Mouse (Mus musculus) lung, postnatal 0 days (tissue): ENCODE measurements around the gene Stpg3.

Source experiments
- CTCF ChIP-seq: IDR thresholded peaks from 2 replicates; pipeline ENCODE4 v1.5.1; 2016; ENCODE audit warnings: antibody characterized with exemption, mild to moderate bottlenecking
- EP300 ChIP-seq: IDR thresholded peaks from 2 replicates; pipeline ENCODE4 v1.6.1; 2016; ENCODE audit warnings: antibody characterized with exemption, mild to moderate bottlenecking, control low read depth

GRCm38 (mm10) chr2:25240723-25241437 is 26.4 kb upstream of the Stpg3 start:
- TF ChIP-seq CTCF (no peak; the same call in 1 of the 2 replicates), EP300 (no peak; the same call in 1 of the 2 replicates)
